Mouse (Mus musculus) neural tube, embryonic 14.5 days (tissue): ENCODE measurements around the gene Gramd4. TPM values are rescaled to one million over a fixed set of nuclear protein-coding genes. Genes with fewer than 3 reads are reported as not detected.

Source experiments
- ATAC-seq: fragments of 200-750 bp; cut with Nextera tagmentation; 2 replicates; pipeline ENCODE4 v1.8.0; 2017; ENCODE audit warnings: low read depth, mild to moderate bottlenecking, moderate TSS enrichment, moderate library complexity
- H3K27ac ChIP-seq: fragments of 300-500 bp; sonication (generic); 2 replicates; pipeline ENCODE4 v1.5.1; 2014; ENCODE audit warnings: low read depth, mild to moderate bottlenecking, control low read depth, low read length, moderate library complexity, mixed read lengths
- H3K27me3 ChIP-seq: fragments of 300-500 bp; sonication (generic); 2 replicates; pipeline ENCODE4 v1.6.1; 2014; ENCODE audit warnings: low read length; ENCODE audit not compliant: control insufficient read depth, insufficient read depth
- H3K36me3 ChIP-seq: fragments of 300-500 bp; sonication (generic); 2 replicates; pipeline ENCODE4 v1.6.1; 2014; ENCODE audit warnings: low read length, mixed read lengths; ENCODE audit not compliant: control insufficient read depth, insufficient read depth
- H3K4me1 ChIP-seq: fragments of 300-500 bp; sonication (generic); 2 replicates; pipeline ENCODE4 v1.6.1; 2014; ENCODE audit warnings: low read length; ENCODE audit not compliant: control insufficient read depth, insufficient read depth
- H3K4me2 ChIP-seq: fragments of 300-500 bp; sonication (generic); 2 replicates; pipeline ENCODE4 v1.6.1; 2014; ENCODE audit warnings: mild to moderate bottlenecking, low read depth, low read length, control low read depth
- H3K4me3 ChIP-seq: fragments of 300-500 bp; sonication (generic); 2 replicates; pipeline ENCODE4 v1.5.1; 2014; ENCODE audit warnings: low read depth, low read length, control low read depth, mixed read lengths
- H3K9ac ChIP-seq: fragments of 300-500 bp; sonication (generic); replicated peaks from 2 replicates; pipeline ENCODE4 v1.6.1; 2014; ENCODE audit warnings: low read depth, mild to moderate bottlenecking, control low read depth, low read length, mixed read lengths
- H3K9me3 ChIP-seq: fragments of 300-500 bp; sonication (generic); 2 replicates; pipeline ENCODE4 v1.6.1; 2016; ENCODE audit warnings: low read length; ENCODE audit not compliant: control insufficient read depth
- WGBS: fragments of 180-500 bp; shearing (Covaris S2); extraction: QIAGEN DNeasy Blood & Tissue Kit; methylation state at CpG from one replicate; pipeline ENCODE4 v1.1.7; 2014; 5-methylcytosine and 5-hydroxymethylcytosine counted together
- polyA plus RNA-seq: library from polyadenylated mRNA; unstranded; fragments of >200 nt; fragmentation: Nextera tagmentation; extraction: Ambion mirVana; gene quantifications from 2 replicates; pipeline ENCODE4 v1.2.1, GENCODE M21; 2014

The Gramd4 gene
- polyA plus RNA-seq, 1 experiment from 2014 or later, result 17.1 TPM

- no peak overlapping the region for H3K4me2 ChIP-seq
- H3K4me1 ChIP-seq, result peaks cover 20% of the 10 kb centered on the region
- 80% methylated on average over 8 of the region's 8 CpGs for WGBS
These were observed 52.2 kb downstream of the Gramd4 start for GRCm38 (mm10) chr15:86109650-86110211.

GRCm38 (mm10) chr15:86110361-86111103 is 53.0 kb downstream of the Gramd4 start:
- 73% methylated on average over 10 of the region's 10 CpGs for WGBS
- Histone ChIP-seq H3K9me3 (no peaks in the 10 kb centered on the region), H3K4me2 (no peak overlapping the region), H3K27me3 (no peaks in the 10 kb centered on the region), H3K9ac (no peak overlapping the region), H3K4me1 (peaks cover 20% of the 10 kb centered on the region), H3K27ac (no peak overlapping the region), H3K36me3 (no peaks in the 10 kb centered on the region), H3K4me3 (no peak overlapping the region)
- ATAC-seq, result no peak

More at GRCm38 (mm10) chr15:86109650-86110211, 52.2 kb downstream of the Gramd4 start:
- no peak for ATAC-seq
- H3K9ac ChIP-seq, result no peak overlapping the region
- H3K36me3 ChIP-seq, result no peaks in the 10 kb centered on the region
- H3K27ac ChIP-seq, result no peak overlapping the region; the same call in 1 of the 2 replicates
- H3K4me3 ChIP-seq, result no peak overlapping the region
- no peaks in the 10 kb centered on the region for H3K27me3 ChIP-seq
- H3K9me3 ChIP-seq, result no peaks in the 10 kb centered on the region

GRCm38 (mm10) chr15:86112707-86113341 is 55.3 kb downstream of the Gramd4 start:
- Histone ChIP-seq H3K4me2 (no peak overlapping the region; the same call in 1 of the 2 replicates), H3K4me3 (no peak overlapping the region), H3K27me3 (no peaks in the 10 kb centered on the region), H3K9me3 (no peaks in the 10 kb centered on the region), H3K27ac (peak overlapping the region; percentile 80), H3K9ac (0 out of 2 replicates have a peak overlapping the region, but pooled peaks have one; percentile 21), H3K4me1 (peaks cover 20% of the 10 kb centered on the region), H3K36me3 (no peaks in the 10 kb centered on the region)
- peak; percentile 38 for ATAC-seq
- WGBS, result 4% methylated on average over 10 of the region's 10 CpGs

GRCm38 (mm10) chr15:86113342-86113710 is 55.8 kb downstream of the Gramd4 start:
- H3K36me3 ChIP-seq, result no peaks in the 10 kb centered on the region
- peaks cover 20% of the 10 kb centered on the region for H3K4me1 ChIP-seq
- 0 out of 2 replicates have a peak overlapping the region, but pooled peaks have one; percentile 1 for H3K9ac ChIP-seq
- no peaks in the 10 kb centered on the region for H3K9me3 ChIP-seq
- ATAC-seq, result 0 out of 2 replicates have a peak, but pooled peaks have one; percentile 5
- WGBS, result 9% methylated on average over 9 of the region's 9 CpGs
- H3K27me3 ChIP-seq, result no peaks in the 10 kb centered on the region
- H3K4me2 ChIP-seq, result no peak overlapping the region; the same call in 1 of the 2 replicates
- no peak overlapping the region for H3K4me3 ChIP-seq
- peak overlapping the region; percentile 80 for H3K27ac ChIP-seq

GRCm38 (mm10) chr15:86116421-86116820 is 58.9 kb downstream of the Gramd4 start:
- H3K9me3 ChIP-seq, result no peaks in the 10 kb centered on the region
- WGBS, result 64% methylated on average over 5 of the region's 5 CpGs
- no peak overlapping the region for H3K9ac ChIP-seq
- no peaks in the 10 kb centered on the region for H3K27me3 ChIP-seq
- ATAC-seq, result no peak
- no peak overlapping the region for H3K4me2 ChIP-seq
- H3K4me1 ChIP-seq, result peaks cover 15% of the 10 kb centered on the region
- peaks cover 14% of the 10 kb centered on the region; the same call in 1 of the 2 replicates for H3K36me3 ChIP-seq
- no peak overlapping the region for H3K4me3 ChIP-seq
- H3K27ac ChIP-seq, result no peak overlapping the region

GRCm38 (mm10) chr15:86117115-86118100 is 59.9 kb downstream of the Gramd4 start:
- 57% methylated on average over 14 of the region's 15 CpGs for WGBS
- no peak overlapping the region for H3K9ac ChIP-seq
- H3K4me2 ChIP-seq, result no peak overlapping the region
- H3K27me3 ChIP-seq, result no peaks in the 10 kb centered on the region
- H3K27ac ChIP-seq, result no peak overlapping the region
- peaks cover 21% of the 10 kb centered on the region for H3K36me3 ChIP-seq
- no peak overlapping the region for H3K4me3 ChIP-seq
- ATAC-seq, result no peak
- peaks cover 12% of the 10 kb centered on the region for H3K4me1 ChIP-seq
- no peaks in the 10 kb centered on the region for H3K9me3 ChIP-seq

GRCm38 (mm10) chr15:86119186-86119585 is 61.7 kb downstream of the Gramd4 start:
- no peak overlapping the region for H3K4me3 ChIP-seq
- no peak overlapping the region for H3K4me2 ChIP-seq
- no peaks in the 10 kb centered on the region for H3K9me3 ChIP-seq
- peaks cover 30% of the 10 kb centered on the region for H3K36me3 ChIP-seq
- no peak overlapping the region for H3K9ac ChIP-seq
- no peaks in the 10 kb centered on the region for H3K4me1 ChIP-seq
- ATAC-seq, result no peak
- H3K27ac ChIP-seq, result no peak overlapping the region
- 94% methylated on average over 7 of the region's 7 CpGs for WGBS
- H3K27me3 ChIP-seq, result no peaks in the 10 kb centered on the region

- H3K36me3 ChIP-seq, result peaks cover 37% of the 10 kb centered on the region
- H3K4me2 ChIP-seq, result no peak overlapping the region
These were observed 64.9 kb downstream of the Gramd4 start for GRCm38 (mm10) chr15:86122261-86122949.

More at GRCm38 (mm10) chr15:86122261-86122949, 64.9 kb downstream of the Gramd4 start:
- H3K27ac ChIP-seq, result no peak overlapping the region
- 95% methylated on average over 9 of the region's 9 CpGs for WGBS
- no peaks in the 10 kb centered on the region for H3K9me3 ChIP-seq
- H3K4me1 ChIP-seq, result no peaks in the 10 kb centered on the region
- no peak overlapping the region for H3K4me3 ChIP-seq
- H3K27me3 ChIP-seq, result no peaks in the 10 kb centered on the region
- no peak for ATAC-seq
- no peak overlapping the region for H3K9ac ChIP-seq
